Mouse (Mus musculus): ENCODE results near the gene Atp2c1. TPM values are rescaled to one million over a fixed set of nuclear protein-coding genes. Genes with fewer than 3 reads are reported as not detected.

Gene Atp2c1
- polyA plus RNA-seq (2015; fragmentation: Illumina TruSeq; extraction: RNeasy Lipid Tissue Mini Kit (QIAGEN cat#74804); ENCODE audit: insufficient read depth, low read depth, low replicate concordance): 11.6 TPM

DNA sequence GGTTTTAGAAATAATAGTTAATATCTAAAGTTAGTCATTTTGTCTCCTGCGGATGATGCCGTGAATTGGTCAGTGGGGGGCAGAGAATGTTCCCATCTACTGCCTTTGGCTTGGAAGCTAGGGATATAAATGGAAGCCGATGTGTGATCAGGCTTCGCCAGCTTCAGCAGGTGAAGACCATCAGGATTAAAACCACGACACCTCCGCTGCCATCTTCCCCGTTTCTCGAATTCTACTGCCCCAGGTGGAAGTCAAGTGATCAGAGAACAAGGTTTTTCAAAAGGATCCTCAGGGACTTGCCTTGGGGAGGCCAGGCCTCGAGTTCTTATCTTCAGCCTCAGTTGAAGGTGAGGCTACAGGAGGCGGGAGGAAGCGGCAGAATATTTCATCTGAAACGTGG, at the start of gene Atp2c1:
Gene Atp2c1 (minus strand): TSS at position 101 of the 400 bp plus-strand sequence.

GRCm38 (mm10) chr9:105395218-105395627, 131.9 kb downstream of the Atp2c1 start, which contains the start of the genes Aste1 and Nek11:
TSS of gene Aste1 (plus strand) at chr9:105395392.
TSS of gene Nek11 (minus strand) at chr9:105395524.

Other genes with a start within 250 kb of the Atp2c1 start
- gene Aste1, start 131.9 kb downstream of the Atp2c1 start, polyA plus RNA-seq (2015; fragmentation: Illumina TruSeq; extraction: RNeasy Lipid Tissue Mini Kit (QIAGEN cat#74804); ENCODE audit: insufficient read depth, low read depth, low replicate concordance): 2.2 TPM
- not detected for gene Nek11, start 131.8 kb downstream of the Atp2c1 start, polyA plus RNA-seq (2015; fragmentation: Illumina TruSeq; extraction: RNeasy Lipid Tissue Mini Kit (QIAGEN cat#74804); ENCODE audit: insufficient read depth, low read depth, low replicate concordance)
- 6.4 TPM for gene Pik3r4, start 115.7 kb upstream of the Atp2c1 start, polyA plus RNA-seq (2015; fragmentation: Illumina TruSeq; extraction: RNeasy Lipid Tissue Mini Kit (QIAGEN cat#74804); ENCODE audit: insufficient read depth, low read depth, low replicate concordance)

All from pancreas, adult 10 weeks (tissue).